Mouse (Mus musculus) ovary, adult 18-20 months (tissue): ENCODE results near the gene Plxdc2.

Source experiments
- DNase-seq: peaks from one replicate; pipeline ENCODE4 v3.0.0; 2022; ENCODE audit warnings: low spot score, mixed read lengths

Plxdc2 gene

DNA sequence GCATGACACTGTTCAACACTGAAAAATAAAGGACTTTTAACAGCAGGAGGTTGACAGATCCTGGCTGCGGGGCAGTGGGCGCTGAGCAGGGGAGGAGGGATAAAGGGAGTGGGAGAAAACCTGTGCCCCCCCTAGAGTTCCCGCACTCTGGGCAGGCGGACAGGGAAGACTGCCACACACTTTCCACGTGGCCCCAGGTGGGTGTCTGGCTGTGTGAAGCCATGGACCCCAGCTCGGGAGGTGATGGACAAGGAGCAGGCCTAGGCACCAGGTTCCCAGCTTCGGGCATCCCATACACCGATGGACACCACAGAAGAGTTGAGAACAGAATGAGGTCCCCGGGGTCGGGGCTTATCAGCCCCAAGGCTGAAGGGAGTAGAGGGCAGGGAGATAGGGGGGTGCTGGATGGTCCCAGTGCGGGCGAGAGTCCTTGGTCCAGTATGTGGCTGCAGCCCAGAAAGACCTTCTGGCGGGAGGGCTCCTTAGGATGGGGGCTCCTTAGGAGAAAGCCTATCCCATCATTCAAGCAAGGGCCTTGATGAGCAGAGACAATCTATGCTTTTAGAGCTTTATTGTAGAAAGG, 215.2 kb downstream of the Plxdc2 start:
- DNase-seq: no peak

GRCm38 (mm10) chr2:16576566-16576965, 220.5 kb downstream of the Plxdc2 start:
- DNase-seq: no peak

GRCm38 (mm10) chr2:16578153-16578552, 222.0 kb downstream of the Plxdc2 start:
- DNase-seq: no peak

DNA sequence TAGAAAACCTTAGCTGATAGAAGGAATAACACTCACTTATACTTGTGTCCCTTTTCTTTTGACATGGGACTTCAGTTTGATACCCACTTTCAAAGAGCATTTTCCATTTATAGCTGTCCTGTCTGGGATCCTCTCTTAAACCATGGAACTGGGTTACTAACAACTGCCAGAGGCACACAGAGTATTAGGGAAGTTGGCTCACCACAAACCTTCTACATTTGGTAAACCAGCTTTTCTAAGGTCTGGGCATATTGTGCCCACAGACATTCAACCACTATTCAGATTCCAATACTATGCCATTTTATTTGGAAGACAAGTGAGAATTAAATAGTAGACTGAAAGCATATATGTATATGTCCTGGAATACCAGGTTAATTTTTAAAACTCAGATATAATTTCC, 232.4 kb downstream of the Plxdc2 start:
- no peak for DNase-seq

GRCm38 (mm10) chr2:16595451-16595850, 239.3 kb downstream of the Plxdc2 start:
- no peak for DNase-seq

- DNase-seq: no peak
These were observed 242.1 kb downstream of the Plxdc2 start for GRCm38 (mm10) chr2:16598231-16598630.

GRCm38 (mm10) chr2:16604291-16604690, 248.2 kb downstream of the Plxdc2 start:
- DNase-seq: no peak

- no peak for DNase-seq
These were observed 251.9 kb downstream of the Plxdc2 start for GRCm38 (mm10) chr2:16607792-16608586.

DNA sequence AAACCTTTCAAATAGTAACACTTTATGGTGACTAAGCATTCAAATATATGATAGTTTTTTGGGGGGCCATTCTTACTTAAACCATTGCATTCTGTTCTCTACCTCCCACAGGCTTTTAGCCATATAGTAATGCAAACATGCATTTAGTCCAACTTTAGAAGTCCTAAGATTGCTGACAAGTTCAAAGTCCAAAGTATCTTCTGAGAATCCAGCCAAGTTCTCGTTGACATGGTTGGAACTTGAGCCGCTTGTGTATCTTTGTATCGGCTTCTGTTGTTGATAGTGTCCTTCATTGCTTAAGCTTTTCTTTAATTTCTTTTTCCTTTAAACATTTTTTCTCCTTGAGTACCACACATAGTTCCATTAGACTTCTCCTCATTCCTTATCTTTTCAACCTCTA, 286.0 kb downstream of the Plxdc2 start:
- DNase-seq: no peak

DNA sequence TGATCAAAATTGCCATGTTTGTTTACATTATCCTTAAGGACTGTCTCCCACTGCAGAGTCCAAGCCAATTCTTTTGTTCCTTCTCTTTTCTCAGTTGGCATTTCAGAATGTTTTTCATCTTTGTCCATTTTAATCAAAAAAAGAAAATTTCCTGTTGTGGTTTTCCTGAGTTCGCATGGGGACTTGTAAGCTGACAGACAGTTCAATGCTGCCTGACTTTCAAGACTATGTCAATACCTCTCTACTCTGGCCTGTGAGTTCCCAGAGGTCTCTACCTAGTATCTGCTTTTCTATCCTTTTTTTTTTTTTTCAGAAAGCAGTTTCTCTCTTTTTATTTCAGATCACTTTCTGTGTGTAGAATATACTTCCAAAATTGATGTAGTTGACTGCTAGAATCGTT, 295.6 kb downstream of the Plxdc2 start:
- DNase-seq: no peak

DNA sequence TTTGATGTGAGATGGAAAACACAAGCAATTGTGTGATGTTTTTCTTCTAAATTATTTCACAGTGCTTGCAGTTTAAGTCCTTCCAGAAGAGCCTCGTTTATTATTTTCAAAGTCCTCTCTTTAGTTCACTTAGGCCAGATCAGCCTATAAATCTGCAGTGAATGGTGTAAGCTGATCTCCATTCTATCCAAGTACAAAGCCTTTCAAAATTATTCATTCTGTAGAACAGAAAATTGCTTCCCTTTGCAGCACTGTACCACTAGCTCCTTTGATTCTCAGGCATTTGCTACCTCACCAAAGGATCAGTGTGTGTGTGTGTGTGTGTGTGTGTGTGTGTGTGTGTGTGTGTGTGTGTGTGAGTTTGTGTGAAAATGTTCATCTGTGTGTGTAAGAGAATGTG, 308.4 kb downstream of the Plxdc2 start:
- DNase-seq: no peak

DNA sequence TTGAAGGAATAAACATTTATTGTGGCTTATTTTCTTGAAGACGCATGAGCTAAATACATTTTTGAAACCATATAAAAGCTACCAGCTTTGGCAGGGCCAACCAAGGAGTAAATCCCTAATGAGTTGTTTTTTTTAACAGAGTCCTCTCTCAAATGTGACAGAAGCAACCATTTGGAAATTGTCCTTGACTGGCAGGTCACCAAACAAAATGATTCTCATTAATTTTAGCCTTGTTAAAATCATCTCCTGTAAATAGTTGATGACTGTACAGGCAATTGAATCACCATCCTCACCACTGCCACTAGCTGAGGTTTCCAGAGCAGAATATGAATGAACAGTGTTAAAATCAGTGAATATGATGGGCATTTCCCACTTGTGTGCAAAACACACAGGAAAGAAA, 312.3 kb downstream of the Plxdc2 start:
- no peak for DNase-seq

- DNase-seq: no peak
These were observed 326.8 kb downstream of the Plxdc2 start for GRCm38 (mm10) chr2:16682905-16683304.

- DNase-seq: no peak
These were observed 327.6 kb downstream of the Plxdc2 start for GRCm38 (mm10) chr2:16683739-16684138.

- DNase-seq: no peak
These were observed 328.4 kb downstream of the Plxdc2 start for GRCm38 (mm10) chr2:16684529-16684928.

- no peak for DNase-seq
These were observed 340.3 kb downstream of the Plxdc2 start for GRCm38 (mm10) chr2:16696390-16696789.

GRCm38 (mm10) chr2:16697181-16697580, 341.1 kb downstream of the Plxdc2 start:
- DNase-seq: no peak

DNA sequence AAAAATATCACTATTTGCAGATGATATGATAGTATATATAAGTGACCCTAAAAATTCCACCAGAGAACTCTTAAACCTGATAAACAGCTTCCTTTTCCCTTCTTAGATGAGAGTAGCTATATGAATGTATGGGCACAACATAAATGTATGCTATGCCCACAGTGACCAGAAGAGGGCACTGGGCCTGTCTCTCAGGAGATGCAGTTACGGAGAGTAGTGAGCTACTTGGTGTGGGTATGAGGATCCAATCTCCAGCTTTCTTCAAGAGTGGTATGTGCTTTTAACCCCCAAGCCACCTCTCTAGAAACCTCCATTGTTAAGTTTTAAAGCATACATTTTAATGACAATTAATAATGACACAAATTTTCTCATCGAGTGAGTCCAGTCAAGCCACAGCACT, 350.1 kb downstream of the Plxdc2 start:
- no peak for DNase-seq

GRCm38 (mm10) chr2:16709885-16710284, 353.8 kb downstream of the Plxdc2 start:
- DNase-seq: no peak

GRCm38 (mm10) chr2:16731033-16731432, 374.9 kb downstream of the Plxdc2 start:
- DNase-seq: no peak

DNA sequence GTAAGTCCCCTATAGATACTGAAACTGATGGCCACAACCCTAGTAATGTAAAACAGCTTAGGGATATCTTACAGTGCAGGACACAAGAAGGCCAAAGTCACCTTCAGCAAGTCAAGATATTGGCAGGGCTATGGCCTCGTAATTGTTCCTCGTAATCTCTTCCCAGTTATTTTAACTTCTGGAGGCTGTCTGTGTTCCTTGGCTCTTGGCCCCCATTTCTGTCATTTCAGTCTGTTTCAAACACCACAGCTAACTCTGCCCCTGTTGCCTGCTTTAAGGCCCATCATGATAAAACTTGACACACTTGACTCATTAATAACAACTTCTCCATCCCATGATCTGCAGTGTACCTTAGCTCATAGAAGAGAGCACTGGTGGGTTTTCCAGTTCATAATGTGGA, 378.3 kb downstream of the Plxdc2 start:
- DNase-seq: no peak

- DNase-seq: peak; percentile 57
These were observed 382.1 kb downstream of the Plxdc2 start for GRCm38 (mm10) chr2:16738241-16738640.

DNA sequence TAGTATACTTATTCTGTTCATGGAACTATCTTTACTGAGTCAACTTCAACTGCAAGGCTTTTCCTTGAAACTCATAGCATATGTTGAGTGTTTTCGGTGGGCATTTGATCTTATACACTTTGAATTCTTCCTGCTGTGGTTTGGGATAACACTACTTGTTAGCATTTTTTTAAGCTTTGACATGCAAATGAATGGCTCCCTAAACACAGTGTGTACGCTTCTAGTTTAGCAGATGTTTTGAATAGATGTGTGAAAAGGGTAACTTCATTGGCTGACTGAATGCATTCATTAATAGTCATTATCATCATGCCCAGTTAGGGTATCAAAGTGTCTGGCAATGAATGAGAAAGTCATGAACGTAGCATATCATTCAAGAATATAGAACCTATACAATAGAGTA, 385.7 kb downstream of the Plxdc2 start:
- no peak for DNase-seq

- peak; percentile 48 for DNase-seq
These were observed 387.5 kb downstream of the Plxdc2 start for GRCm38 (mm10) chr2:16743568-16743967.
